Mouse (Mus musculus) ES-Bruce4 (cell line): ENCODE data around the gene Mpv17. TPM values are rescaled to one million over a fixed set of nuclear protein-coding genes. Genes with fewer than 3 reads are reported as not detected.
A peak's percentile ranks its signal among the peaks of the same experiment; 100 is the strongest.

Experiments
- H3K27ac ChIP-seq: 2 replicates; pipeline ENCODE4 v1.5.1; 2012; ENCODE audit warnings: low read length, inconsistent platforms; ENCODE audit not compliant: insufficient read depth
- H3K27me3 ChIP-seq: 2 replicates; pipeline ENCODE4 v1.6.1; 2012; ENCODE audit warnings: mild to moderate bottlenecking, low read length, inconsistent platforms; ENCODE audit not compliant: control insufficient read depth, poor library complexity, insufficient read depth, severe bottlenecking
- H3K36me3 ChIP-seq: 2 replicates; pipeline ENCODE4 v1.6.1; 2012; ENCODE audit warnings: inconsistent platforms, mild to moderate bottlenecking, low read length, moderate library complexity; ENCODE audit not compliant: control insufficient read depth, poor library complexity, insufficient read depth, severe bottlenecking
- H3K4me1 ChIP-seq: one replicate; pipeline ENCODE4 v1.8.1; 2011; ENCODE audit warnings: low read length; ENCODE audit not compliant: control insufficient read depth, insufficient read depth
- H3K4me3 ChIP-seq: 2 replicates; pipeline ENCODE4 v1.5.1; 2011; ENCODE audit warnings: low read depth, mild to moderate bottlenecking, low read length
- H3K9ac ChIP-seq: 2 replicates; pipeline ENCODE4 v1.6.1; 2012; ENCODE audit warnings: low read depth, mild to moderate bottlenecking, inconsistent platforms; ENCODE audit not compliant: poor library complexity, severe bottlenecking
- H3K9me3 ChIP-seq: replicated peaks from 2 replicates; pipeline ENCODE4 v1.6.1; 2012; ENCODE audit warnings: mild to moderate bottlenecking, low read length, inconsistent platforms; ENCODE audit not compliant: control insufficient read depth, poor library complexity, insufficient read depth, severe bottlenecking
- CTCF ChIP-seq: IDR thresholded peaks from one replicate; pipeline ENCODE4 v1.8.1; 2011; ENCODE audit warnings: low read depth, low read length
- EP300 ChIP-seq: IDR thresholded peaks from 2 replicates; pipeline ENCODE4 v1.6.1; 2011; ENCODE audit warnings: low read depth, low read length; ENCODE audit not compliant: insufficient read depth
- POLR2A ChIP-seq: IDR thresholded peaks from one replicate; pipeline ENCODE4 v1.8.1; 2011; ENCODE audit warnings: low read length; ENCODE audit not compliant: insufficient read depth
- polyA plus RNA-seq: library from polyadenylated mRNA; stranded (reverse); fragments of >200 nt; gene quantifications from 2 replicates; pipeline ENCODE4 v1.2.4, GENCODE M21; 2011; ENCODE audit warnings: low read depth; ENCODE audit not compliant: missing spikeins, insufficient read depth, insufficient read length

Gene Mpv17
- polyA plus RNA-seq, 1 experiment = 58.1 TPM

- H3K4me3 ChIP-seq = no peak overlapping the region
- H3K27me3 ChIP-seq = no peaks in the 10 kb centered on the region
- H3K9me3 ChIP-seq = no peaks in the 10 kb centered on the region
- no peaks in the 10 kb centered on the region for H3K4me1 ChIP-seq
- H3K36me3 ChIP-seq = peaks cover 93% of the 10 kb centered on the region
- no peak overlapping the region for H3K9ac ChIP-seq
- TF ChIP-seq POLR2A = no peak
- TF ChIP-seq EP300 = no peak
- no peak for TF ChIP-seq CTCF
- no peak overlapping the region for H3K27ac ChIP-seq
Measured at GRCm38 (mm10) chr5:31168630-31169029, 14.6 kb upstream of the Mpv17 start.

- H3K36me3 ChIP-seq = peaks cover 80% of the 10 kb centered on the region
- no peak overlapping the region for H3K4me3 ChIP-seq
Measured at GRCm38 (mm10) chr5:31164878-31165277, 10.8 kb upstream of the Mpv17 start.

DNA sequence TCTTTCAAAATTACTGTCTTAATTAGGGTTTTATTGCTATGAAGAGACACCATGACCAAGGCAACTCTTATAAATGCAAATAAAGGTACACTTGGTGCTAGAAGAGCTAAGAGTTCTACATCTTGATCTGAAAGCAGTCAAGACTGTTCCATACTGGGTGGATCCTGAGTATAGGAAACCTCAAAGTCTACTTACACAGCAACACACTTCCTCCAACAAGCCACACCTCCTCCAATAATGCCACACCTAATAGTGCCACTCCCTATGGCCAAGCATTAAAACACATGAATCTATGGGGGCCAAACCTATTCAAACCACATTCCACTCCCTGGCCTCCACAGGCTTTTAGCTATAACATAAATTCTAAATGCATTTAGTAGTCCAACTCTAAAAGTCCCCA is 8.4 kb upstream of the Mpv17 start:
- H3K9me3 ChIP-seq = no peaks in the 10 kb centered on the region
- H3K9ac ChIP-seq = no peak overlapping the region
- H3K4me3 ChIP-seq = no peak overlapping the region
- no peaks in the 10 kb centered on the region for H3K27me3 ChIP-seq
- no peak overlapping the region for H3K27ac ChIP-seq
- no peak for TF ChIP-seq CTCF
- no peak for TF ChIP-seq EP300
- no peak for TF ChIP-seq POLR2A
- no peaks in the 10 kb centered on the region for H3K4me1 ChIP-seq
- H3K36me3 ChIP-seq = peaks cover 81% of the 10 kb centered on the region

More at GRCm38 (mm10) chr5:31164878-31165277, 10.8 kb upstream of the Mpv17 start:
- H3K27ac ChIP-seq = no peak overlapping the region
- no peaks in the 10 kb centered on the region for H3K27me3 ChIP-seq
- TF ChIP-seq CTCF = no peak
- no peak for TF ChIP-seq EP300
- TF ChIP-seq POLR2A = no peak
- no peak overlapping the region for H3K9ac ChIP-seq
- no peaks in the 10 kb centered on the region for H3K4me1 ChIP-seq
- H3K9me3 ChIP-seq = no peaks in the 10 kb centered on the region

DNA sequence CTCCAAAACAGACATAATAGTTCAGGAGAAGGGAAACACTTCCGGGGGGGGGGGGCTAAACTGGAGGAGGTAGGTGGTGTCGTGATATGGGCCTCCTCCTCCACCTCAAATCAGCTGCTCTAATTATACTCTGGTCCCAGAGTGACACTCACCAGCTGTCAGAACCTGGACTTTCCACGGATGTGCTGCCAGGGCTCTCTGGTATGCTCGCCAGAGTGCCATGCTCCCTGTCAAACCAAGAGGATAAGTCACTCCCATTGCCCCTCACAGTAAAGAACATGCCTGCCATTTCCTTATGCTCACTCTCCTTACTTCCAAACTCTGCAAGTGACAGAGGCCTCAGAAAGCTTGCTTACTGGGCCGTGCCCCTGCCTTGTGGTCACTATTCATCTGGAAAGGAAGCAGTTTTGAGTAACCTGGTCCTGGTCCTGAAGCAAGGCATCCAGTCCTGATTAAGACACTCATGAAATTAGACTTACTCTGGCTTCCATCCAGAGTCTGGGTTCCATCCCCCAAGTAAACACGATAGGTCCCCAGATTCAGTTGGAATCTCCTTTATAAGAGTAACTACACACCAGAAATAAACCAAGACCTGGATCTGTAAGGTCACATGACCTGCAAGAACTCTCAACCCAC is 417 bp downstream of the Mpv17 start:
- H3K9me3 ChIP-seq = no peaks in the 10 kb centered on the region
- H3K4me1 ChIP-seq = no peaks in the 10 kb centered on the region
- no peak overlapping the region for H3K27ac ChIP-seq
- peak overlapping the region; percentile 78 for H3K4me3 ChIP-seq
- peak overlapping the region; percentile 64 for H3K9ac ChIP-seq
- no peaks in the 10 kb centered on the region for H3K27me3 ChIP-seq
- H3K36me3 ChIP-seq = peaks cover 22% of the 10 kb centered on the region
- TF ChIP-seq POLR2A (no peak), EP300 (no peak)

GRCm38 (mm10) chr5:31151746-31152145 is 2.3 kb downstream of the Mpv17 start:
- Histone ChIP-seq H3K36me3 (peaks cover 3% of the 10 kb centered on the region; the same call in 1 of the 2 replicates), H3K27ac (no peak overlapping the region), H3K9ac (no peak overlapping the region), H3K4me3 (no peak overlapping the region), H3K9me3 (no peaks in the 10 kb centered on the region), H3K27me3 (no peaks in the 10 kb centered on the region), H3K4me1 (no peaks in the 10 kb centered on the region)
- TF ChIP-seq CTCF (peak; percentile 7), POLR2A (no peak), EP300 (no peak)

GRCm38 (mm10) chr5:31149781-31150180 is 4.3 kb downstream of the Mpv17 start:
- Histone ChIP-seq H3K4me3 (no peak overlapping the region), H3K27me3 (no peaks in the 10 kb centered on the region), H3K27ac (no peak overlapping the region), H3K36me3 (peaks cover 2% of the 10 kb centered on the region), H3K4me1 (no peaks in the 10 kb centered on the region), H3K9me3 (no peaks in the 10 kb centered on the region), H3K9ac (no peak overlapping the region)
- TF ChIP-seq EP300 (no peak), POLR2A (no peak), CTCF (no peak)
